Mouse (Mus musculus) intestine, embryonic 14.5 days (tissue): Measurements from ENCODE around the gene Slc8a2. TPM values are rescaled to one million over a fixed set of nuclear protein-coding genes. Genes with fewer than 3 reads are reported as not detected.

Experiments used
- ATAC-seq: fragments of 200-750 bp; cut with Nextera tagmentation; replicated peaks from 2 replicates; pipeline ENCODE4 v1.8.0; 2017; ENCODE audit warnings: low read depth, moderate number of reproducible peaks, moderate TSS enrichment, moderate library complexity; ENCODE audit not compliant: low FRiP score, low TSS enrichment
- DNase-seq: peaks from one replicate; pipeline ENCODE4 v3.0.0-alpha.2; 2018; ENCODE audit warnings: low spot score
- H3K27ac ChIP-seq: fragments of 300-500 bp; sonication (generic); 2 replicates; pipeline ENCODE4 v1.5.1; 2014; ENCODE audit warnings: low read depth, mild to moderate bottlenecking, control low read depth
- H3K27me3 ChIP-seq: fragments of 300-500 bp; sonication (generic); replicated peaks from 2 replicates; pipeline ENCODE4 v1.6.1; 2014; ENCODE audit warnings: low read length, control low read depth; ENCODE audit not compliant: control insufficient read depth, insufficient read depth
- H3K36me3 ChIP-seq: fragments of 300-500 bp; sonication (generic); 2 replicates; pipeline ENCODE4 v1.6.1; 2014; ENCODE audit warnings: low read length, control low read depth; ENCODE audit not compliant: control insufficient read depth, insufficient read depth
- H3K4me1 ChIP-seq: fragments of 300-500 bp; sonication (generic); replicated peaks from 2 replicates; pipeline ENCODE4 v1.6.1; 2014; ENCODE audit warnings: low read length, control low read depth, mixed read lengths; ENCODE audit not compliant: control insufficient read depth, insufficient read depth
- H3K4me2 ChIP-seq: fragments of 300-500 bp; sonication (generic); 2 replicates; pipeline ENCODE4 v1.6.1; 2014; ENCODE audit warnings: low read length
- H3K4me3 ChIP-seq: fragments of 300-500 bp; sonication (generic); 2 replicates; pipeline ENCODE4 v1.5.1; 2014; ENCODE audit warnings: low read depth, low read length, control low read depth, mixed read lengths
- H3K9ac ChIP-seq: fragments of 300-500 bp; sonication (generic); 2 replicates; pipeline ENCODE4 v1.6.1; 2014; ENCODE audit warnings: mild to moderate bottlenecking, low read length
- H3K9me3 ChIP-seq: fragments of 300-500 bp; sonication (generic); 2 replicates; pipeline ENCODE4 v1.6.1; 2016; ENCODE audit warnings: low read length, control low read depth; ENCODE audit not compliant: control insufficient read depth
- WGBS: fragments of 180-500 bp; shearing (Covaris S2); extraction: QIAGEN DNeasy Blood & Tissue Kit; methylation state at CpG from one replicate; pipeline ENCODE4 v1.1.7; 2014; 5-methylcytosine and 5-hydroxymethylcytosine counted together
- polyA plus RNA-seq: library from polyadenylated mRNA; unstranded; fragments of >200 nt; fragmentation: Nextera tagmentation; extraction: Ambion mirVana; gene quantifications from 2 replicates; pipeline ENCODE4 v1.2.1, GENCODE M21; 2014

Slc8a2 gene
- polyA plus RNA-seq, 1 experiment from 2014 or later, result 0.23 TPM

- Histone ChIP-seq H3K4me1 (peaks cover 4% of the 10 kb centered on the region), H3K9ac (no peak overlapping the region), H3K4me2 (no peak overlapping the region), H3K27me3 (no peaks in the 10 kb centered on the region), H3K27ac (no peak overlapping the region), H3K4me3 (no peak overlapping the region), H3K36me3 (peaks cover 66% of the 10 kb centered on the region), H3K9me3 (no peaks in the 10 kb centered on the region)
- 93% methylated on average over 7 of the region's 7 CpGs for WGBS
- ATAC-seq (no peak), DNase-seq (no peak)
These were observed 13.2 kb upstream of the Slc8a2 start for GRCm38 (mm10) chr7:16116418-16116817.

GRCm38 (mm10) chr7:16117100-16117499, 12.5 kb upstream of the Slc8a2 start:
- ATAC-seq, result no peak
- peaks cover 59% of the 10 kb centered on the region for H3K36me3 ChIP-seq

GRCm38 (mm10) chr7:16119569-16120261, 9.9 kb upstream of the Slc8a2 start, which contains the start of gene Kptn:
Gene Kptn (plus strand): TSS chr7:16119895.
- peak; percentile 88 for ATAC-seq
- Histone ChIP-seq H3K27ac (peak within 1 kb of the TSS; percentile 85), H3K36me3 (peaks cover 44% of the 10 kb centered on the region), H3K4me2 (peak within 1 kb of the TSS; percentile 57), H3K27me3 (no peaks in the 10 kb centered on the region), H3K9me3 (no peaks in the 10 kb centered on the region), H3K4me1 (peaks cover 4% of the 10 kb centered on the region), H3K4me3 (peak within 1 kb of the TSS; percentile 88), H3K9ac (peak within 1 kb of the TSS; percentile 74)
- DNase-seq, result peak; percentile 99
- 2% methylated on average over 33 of the region's 33 CpGs for WGBS

More at GRCm38 (mm10) chr7:16117100-16117499, 12.5 kb upstream of the Slc8a2 start:
- DNase-seq, result no peak
- Histone ChIP-seq H3K9me3 (no peaks in the 10 kb centered on the region), H3K4me1 (peaks cover 4% of the 10 kb centered on the region), H3K4me2 (no peak overlapping the region), H3K9ac (no peak overlapping the region), H3K4me3 (no peak overlapping the region), H3K27me3 (no peaks in the 10 kb centered on the region), H3K27ac (no peak overlapping the region)
- WGBS, result 86% methylated on average over 3 of the region's 3 CpGs

- WGBS, result 36% methylated on average over 9 of the region's 9 CpGs
- ATAC-seq (0 out of 2 replicates have a peak, but pooled peaks have one; percentile 41), DNase-seq (no peak)
- Histone ChIP-seq H3K9me3 (no peaks in the 10 kb centered on the region), H3K4me3 (peak overlapping the region; percentile 88), H3K4me2 (peak overlapping the region; percentile 57), H3K4me1 (peaks cover 4% of the 10 kb centered on the region), H3K36me3 (peaks cover 39% of the 10 kb centered on the region), H3K9ac (peak overlapping the region; percentile 74), H3K27ac (0 out of 2 replicates have a peak overlapping the region, but pooled peaks have one; percentile 85), H3K27me3 (no peaks in the 10 kb centered on the region)
These were observed 9.4 kb upstream of the Slc8a2 start for GRCm38 (mm10) chr7:16120262-16120600.

GRCm38 (mm10) chr7:16125829-16126228, 3.8 kb upstream of the Slc8a2 start:
- ATAC-seq (no peak), DNase-seq (no peak)
- Histone ChIP-seq H3K4me2 (no peak overlapping the region), H3K9me3 (no peaks in the 10 kb centered on the region), H3K4me1 (peaks cover 13% of the 10 kb centered on the region), H3K9ac (no peak overlapping the region), H3K4me3 (no peak overlapping the region), H3K36me3 (peaks cover 28% of the 10 kb centered on the region; the same call in 1 of the 2 replicates), H3K27me3 (no peaks in the 10 kb centered on the region), H3K27ac (no peak overlapping the region)
- 77% methylated on average over 9 of the region's 9 CpGs for WGBS

- H3K9me3 ChIP-seq, result no peaks in the 10 kb centered on the region
- H3K36me3 ChIP-seq, result peaks cover 25% of the 10 kb centered on the region; the same call in 1 of the 2 replicates
- H3K4me3 ChIP-seq, result no peak overlapping the region
- WGBS, result 87% methylated on average over 6 of the region's 6 CpGs
- no peak overlapping the region for H3K4me2 ChIP-seq
- peaks cover 28% of the 10 kb centered on the region for H3K4me1 ChIP-seq
- no peaks in the 10 kb centered on the region for H3K27me3 ChIP-seq
- DNase-seq (no peak), ATAC-seq (no peak)
- H3K9ac ChIP-seq, result no peak overlapping the region
- H3K27ac ChIP-seq, result no peak overlapping the region
These were observed 1.3 kb upstream of the Slc8a2 start for GRCm38 (mm10) chr7:16128344-16128743.

- no peak for ATAC-seq
- Histone ChIP-seq H3K27ac (0 out of 2 replicates have a peak overlapping the region, but pooled peaks have one; percentile 77), H3K9ac (no peak overlapping the region), H3K4me3 (peak overlapping the region; percentile 52; the same call in 1 of the 2 replicates), H3K9me3 (no peaks in the 10 kb centered on the region), H3K36me3 (peaks cover 20% of the 10 kb centered on the region; the same call in 1 of the 2 replicates), H3K4me2 (no peak overlapping the region; the same call in 1 of the 2 replicates), H3K4me1 (peaks cover 28% of the 10 kb centered on the region), H3K27me3 (no peaks in the 10 kb centered on the region)
- WGBS, result 58% methylated on average over 5 of the region's 5 CpGs
- no peak for DNase-seq
These were observed 727 bp upstream of the Slc8a2 start for GRCm38 (mm10) chr7:16128899-16129298.

GRCm38 (mm10) chr7:16129846-16130691, 443 bp downstream of the Slc8a2 start:
- Histone ChIP-seq H3K27me3 (no peaks in the 10 kb centered on the region), H3K4me1 (peaks cover 28% of the 10 kb centered on the region), H3K4me2 (peak overlapping the region; percentile 65), H3K4me3 (peak overlapping the region; percentile 52), H3K36me3 (peaks cover 21% of the 10 kb centered on the region; the same call in 1 of the 2 replicates), H3K9ac (peak overlapping the region; percentile 46), H3K9me3 (no peaks in the 10 kb centered on the region), H3K27ac (peak overlapping the region; percentile 77; the same call in 1 of the 2 replicates)
- ATAC-seq, result peak; percentile 85
- DNase-seq, result peak; percentile 94
- under 1% methylated on average over 37 of the region's 38 CpGs for WGBS
